Mouse (Mus musculus): ENCODE data around the gene Abhd4. TPM values are rescaled to one million over a fixed set of nuclear protein-coding genes. Genes with fewer than 3 reads are reported as not detected.
A peak's percentile ranks its signal among the peaks of the same experiment; 100 is the strongest.

Gene Abhd4
- 40.2 and 45.7 TPM in 2 replicates for polyA plus RNA-seq (2015; fragmentation: Nextera tagmentation; extraction: Ambion mirVana)

GRCm38 (mm10) chr14:54253741-54254291 is at the start of gene Abhd4, which contains the start of gene Dad1:
Abhd4 (plus strand) TSS chr14:54254188.
Dad1 (minus strand) TSS chr14:54254104.
- Histone ChIP-seq H3K9ac (ENCODE audit: low read length) (peak within 1 kb of the TSS; percentile 82), H3K27ac (replicated peaks) (peak within 1 kb of the TSS; percentile 91), H3K4me3 (ENCODE audit: low read depth, low read length) (peak within 1 kb of the TSS; percentile 77), H3K9me3 (ENCODE audit: control insufficient read depth, low read length) (no peaks in the 10 kb centered on the region), H3K4me1 (replicated peaks; ENCODE audit: control insufficient read depth, insufficient read depth) (peaks cover 2% of the 10 kb centered on the region; the same call in 1 of the 2 replicates), H3K27me3 (ENCODE audit: control insufficient read depth, insufficient read depth, low read length) (no peaks in the 10 kb centered on the region), H3K4me2 (replicated peaks; ENCODE audit: low read depth) (peak within 1 kb of the TSS; percentile 77), H3K36me3 (ENCODE audit: control insufficient read depth, insufficient read depth, low read length) (0 out of 2 replicates have a peak, but pooled peaks cover 4% of the 10 kb centered on the region)
- peak; percentile 100 for ATAC-seq (ENCODE audit: low FRiP score, low TSS enrichment)
- peak; percentile 98 for DNase-seq (ENCODE audit: low spot score)
- TF ChIP-seq CTCF (IDR thresholded peaks at IDR 0.05; ENCODE audit: low read depth): peak; percentile 34
- no peak for TF ChIP-seq EP300 (optimal IDR thresholded peaks at IDR 0.05)
- WGBS: under 1% methylated on average over 39 of the region's 39 CpGs

DNA sequence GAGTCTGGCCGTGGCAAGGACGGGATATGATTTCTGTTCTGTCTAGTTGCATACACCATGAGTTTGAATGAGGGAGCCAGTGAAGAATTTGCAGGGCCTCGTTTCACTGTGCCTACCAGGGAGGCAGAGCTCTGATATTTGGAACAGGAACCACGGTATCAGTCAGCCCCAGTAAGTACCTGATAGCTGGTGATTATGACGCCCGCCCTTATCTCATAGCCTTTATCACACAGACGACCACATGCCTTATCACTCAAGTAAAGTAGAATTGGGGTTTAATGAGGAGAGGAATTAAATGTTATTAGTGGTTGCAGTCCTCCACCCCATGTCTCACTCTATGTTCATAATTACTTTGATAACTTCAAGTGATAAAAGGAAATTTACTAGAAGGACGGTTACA is 49.7 kb upstream of the Abhd4 start:
- Histone ChIP-seq H3K9me3 (ENCODE audit: control insufficient read depth, low read length) (no peaks in the 10 kb centered on the region), H3K27ac (replicated peaks) (no peak overlapping the region), H3K4me1 (replicated peaks; ENCODE audit: control insufficient read depth, insufficient read depth) (no peaks in the 10 kb centered on the region), H3K4me3 (ENCODE audit: low read depth, low read length) (no peak overlapping the region), H3K27me3 (ENCODE audit: control insufficient read depth, insufficient read depth, low read length) (no peaks in the 10 kb centered on the region; the same call in 1 of the 2 replicates), H3K36me3 (ENCODE audit: control insufficient read depth, insufficient read depth, low read length) (no peaks in the 10 kb centered on the region), H3K4me2 (replicated peaks; ENCODE audit: low read depth) (no peak overlapping the region), H3K9ac (ENCODE audit: low read length) (no peak overlapping the region)
- TF ChIP-seq EP300 (optimal IDR thresholded peaks at IDR 0.05) (no peak), CTCF (IDR thresholded peaks at IDR 0.05; ENCODE audit: low read depth) (no peak)
- ATAC-seq (ENCODE audit: low FRiP score, low TSS enrichment) (no peak), DNase-seq (ENCODE audit: low spot score) (no peak)
- 76% methylated on average over 8 of the region's 8 CpGs for WGBS

DNA sequence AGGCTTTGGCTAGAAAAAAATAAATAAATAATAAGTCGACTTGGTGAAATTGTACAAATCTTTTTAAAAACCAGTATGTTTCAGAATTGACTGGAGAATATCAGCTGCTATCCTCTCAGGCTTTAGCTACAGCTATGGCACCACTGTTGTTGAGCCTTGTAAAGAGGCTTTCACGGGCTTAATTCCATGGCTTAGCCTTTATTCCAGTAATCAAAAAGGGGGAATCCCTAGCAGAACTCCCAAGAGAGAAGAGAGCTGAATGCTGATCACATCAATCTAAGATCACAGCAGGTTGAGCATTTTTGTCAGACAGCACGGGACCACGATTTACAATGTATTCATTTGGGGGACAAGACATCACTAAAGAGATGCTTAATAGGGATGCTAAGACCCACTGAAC is 49.2 kb upstream of the Abhd4 start:
- Histone ChIP-seq H3K36me3 (ENCODE audit: control insufficient read depth, insufficient read depth, low read length) (no peaks in the 10 kb centered on the region), H3K27ac (replicated peaks) (no peak overlapping the region), H3K27me3 (ENCODE audit: control insufficient read depth, insufficient read depth, low read length) (no peaks in the 10 kb centered on the region; the same call in 1 of the 2 replicates), H3K4me3 (ENCODE audit: low read depth, low read length) (no peak overlapping the region), H3K4me1 (replicated peaks; ENCODE audit: control insufficient read depth, insufficient read depth) (no peaks in the 10 kb centered on the region), H3K9ac (ENCODE audit: low read length) (no peak overlapping the region), H3K9me3 (ENCODE audit: control insufficient read depth, low read length) (no peaks in the 10 kb centered on the region), H3K4me2 (replicated peaks; ENCODE audit: low read depth) (no peak overlapping the region)
- TF ChIP-seq CTCF (IDR thresholded peaks at IDR 0.05; ENCODE audit: low read depth) (no peak), EP300 (optimal IDR thresholded peaks at IDR 0.05) (no peak)
- WGBS: 72% methylated on average over 4 of the region's 4 CpGs
- DNase-seq (ENCODE audit: low spot score) (no peak), ATAC-seq (ENCODE audit: low FRiP score, low TSS enrichment) (no peak)

GRCm38 (mm10) chr14:54205904-54206303 is 48.1 kb upstream of the Abhd4 start:
- H3K9me3 ChIP-seq (ENCODE audit: control insufficient read depth, low read length): no peaks in the 10 kb centered on the region
- ATAC-seq (ENCODE audit: low FRiP score, low TSS enrichment) (no peak), DNase-seq (ENCODE audit: low spot score) (no peak)
- H3K4me1 ChIP-seq (replicated peaks; ENCODE audit: control insufficient read depth, insufficient read depth): no peaks in the 10 kb centered on the region
- no peak overlapping the region for H3K4me3 ChIP-seq (ENCODE audit: low read depth, low read length)
- H3K27ac ChIP-seq (replicated peaks): no peak overlapping the region
- H3K36me3 ChIP-seq (ENCODE audit: control insufficient read depth, insufficient read depth, low read length): no peaks in the 10 kb centered on the region
- H3K27me3 ChIP-seq (ENCODE audit: control insufficient read depth, insufficient read depth, low read length): no peaks in the 10 kb centered on the region; the same call in 1 of the 2 replicates
- H3K4me2 ChIP-seq (replicated peaks; ENCODE audit: low read depth): no peak overlapping the region
- no peak overlapping the region for H3K9ac ChIP-seq (ENCODE audit: low read length)
- TF ChIP-seq EP300 (optimal IDR thresholded peaks at IDR 0.05) (no peak), CTCF (IDR thresholded peaks at IDR 0.05; ENCODE audit: low read depth) (no peak)
- 39% methylated on average over 6 of the region's 6 CpGs for WGBS

DNA sequence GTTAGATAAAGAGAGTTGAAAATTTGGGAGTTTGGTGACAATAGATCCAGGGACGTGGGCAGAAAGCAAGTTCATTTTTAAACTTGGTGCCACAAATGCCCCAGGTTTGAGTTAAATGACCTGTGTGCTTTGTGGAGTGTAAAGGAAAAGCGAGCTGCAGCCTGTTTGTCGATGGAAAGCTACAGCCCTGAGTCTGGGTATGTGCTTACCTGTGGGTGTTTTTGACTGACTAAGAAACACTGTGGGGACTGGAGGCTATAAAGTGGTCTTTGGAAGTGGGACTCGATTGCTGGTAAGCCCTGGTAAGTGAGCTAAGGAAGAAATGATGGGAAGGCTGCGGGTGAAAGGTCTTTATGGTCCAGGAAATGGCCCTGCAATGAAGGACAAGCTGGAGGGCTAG is 47.7 kb upstream of the Abhd4 start:
- Histone ChIP-seq H3K36me3 (ENCODE audit: control insufficient read depth, insufficient read depth, low read length) (no peaks in the 10 kb centered on the region), H3K4me3 (ENCODE audit: low read depth, low read length) (no peak overlapping the region), H3K4me1 (replicated peaks; ENCODE audit: control insufficient read depth, insufficient read depth) (no peaks in the 10 kb centered on the region), H3K9me3 (ENCODE audit: control insufficient read depth, low read length) (no peaks in the 10 kb centered on the region), H3K9ac (ENCODE audit: low read length) (no peak overlapping the region), H3K27ac (replicated peaks) (no peak overlapping the region), H3K27me3 (ENCODE audit: control insufficient read depth, insufficient read depth, low read length) (no peaks in the 10 kb centered on the region; the same call in 1 of the 2 replicates), H3K4me2 (replicated peaks; ENCODE audit: low read depth) (no peak overlapping the region)
- WGBS: 68% methylated on average over 5 of the region's 5 CpGs
- ATAC-seq (ENCODE audit: low FRiP score, low TSS enrichment) (no peak), DNase-seq (ENCODE audit: low spot score) (no peak)
- TF ChIP-seq EP300 (optimal IDR thresholded peaks at IDR 0.05): no peak
- no peak for TF ChIP-seq CTCF (IDR thresholded peaks at IDR 0.05; ENCODE audit: low read depth)

GRCm38 (mm10) chr14:54206750-54207550 is 47.0 kb upstream of the Abhd4 start:
- no peak overlapping the region for H3K27ac ChIP-seq (replicated peaks)

More at GRCm38 (mm10) chr14:54206750-54207550, 47.0 kb upstream of the Abhd4 start:
- Histone ChIP-seq H3K4me2 (replicated peaks; ENCODE audit: low read depth) (no peak overlapping the region), H3K36me3 (ENCODE audit: control insufficient read depth, insufficient read depth, low read length) (no peaks in the 10 kb centered on the region), H3K4me3 (ENCODE audit: low read depth, low read length) (no peak overlapping the region), H3K9me3 (ENCODE audit: control insufficient read depth, low read length) (no peaks in the 10 kb centered on the region), H3K27me3 (ENCODE audit: control insufficient read depth, insufficient read depth, low read length) (no peaks in the 10 kb centered on the region; the same call in 1 of the 2 replicates), H3K4me1 (replicated peaks; ENCODE audit: control insufficient read depth, insufficient read depth) (no peaks in the 10 kb centered on the region), H3K9ac (ENCODE audit: low read length) (no peak overlapping the region)
- 41% methylated on average over 15 of the region's 15 CpGs for WGBS
- no peak for DNase-seq (ENCODE audit: low spot score)
- no peak for ATAC-seq (ENCODE audit: low FRiP score, low TSS enrichment)
- TF ChIP-seq EP300 (optimal IDR thresholded peaks at IDR 0.05) (no peak), CTCF (IDR thresholded peaks at IDR 0.05; ENCODE audit: low read depth) (no peak)

Data from stomach, postnatal 0 days (tissue).